Mouse (Mus musculus): ENCODE results near the gene Mcm3.

DNA sequence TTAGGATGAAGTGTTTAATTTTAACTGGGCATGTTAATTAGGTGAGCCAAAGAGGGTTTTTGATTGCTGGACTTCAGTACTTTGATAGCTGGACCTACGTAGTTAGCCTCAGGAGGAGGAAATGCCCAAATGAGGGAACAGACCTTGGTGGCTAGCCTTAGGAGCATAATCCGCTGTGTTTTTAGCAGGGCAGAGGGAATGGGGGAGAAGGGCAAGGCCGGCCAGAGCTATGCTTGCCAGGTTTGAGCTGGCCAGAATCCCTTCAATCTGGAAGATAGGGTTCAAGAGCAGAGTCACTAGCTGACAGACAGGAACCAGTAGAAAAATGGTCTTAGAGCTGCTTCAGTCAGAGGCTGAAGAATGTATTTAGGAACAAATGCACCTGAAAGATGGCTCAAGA is 62.5 kb downstream of the Mcm3 start:
- TF ChIP-seq CTCF (IDR thresholded peaks at IDR 0.05; ENCODE audit: extremely low read depth, insufficient read length, insufficient replicate concordance, low read depth, low read length) (no peak), POLR2A (IDR thresholded peaks at IDR 0.05; ENCODE audit: low read depth, low read length) (no peak)
